Mouse (Mus musculus) bone marrow macrophage, adult 2 months (primary cell): Measurements from ENCODE around the gene Apol6.

ENCODE experiments used
- CTCF ChIP-seq: IDR thresholded peaks from 2 replicates; pipeline ENCODE4 v1.5.1; 2012; ENCODE audit warnings: low read depth, mild to moderate bottlenecking, low read length, moderate library complexity
- POLR2A ChIP-seq: IDR thresholded peaks from 2 replicates; pipeline ENCODE4 v1.6.1; 2012; ENCODE audit warnings: mild to moderate bottlenecking, low read depth, low read length, borderline replicate concordance

DNA sequence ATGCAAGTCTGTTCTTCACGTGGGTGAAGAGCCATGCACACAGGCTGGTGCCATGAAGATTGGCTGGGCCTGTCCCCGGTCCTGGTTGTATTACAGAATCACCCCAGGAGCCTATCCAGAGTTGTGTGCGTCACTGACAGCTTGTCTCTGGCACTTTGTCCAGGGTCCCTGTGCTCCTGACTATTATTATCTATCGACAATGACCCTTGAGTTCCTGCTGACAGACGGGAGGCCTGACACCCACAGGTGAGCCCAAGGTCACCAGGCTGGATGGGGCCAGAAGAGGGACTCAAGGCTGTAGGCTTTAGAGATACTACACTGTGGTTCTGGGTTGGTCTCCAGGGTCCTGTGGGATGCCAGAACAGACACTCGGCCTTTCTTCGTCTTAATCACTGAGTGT, 25.0 kb upstream of the Apol6 start:
- TF ChIP-seq POLR2A = no peak
- TF ChIP-seq CTCF = no peak
